Mouse (Mus musculus): ENCODE measurements around the gene Gm10142.
"Not testable (repeated sequence)": the region's sequence is repeated elsewhere in the genome, so short reads cannot be mapped to it uniquely, and the experiment has no call there.

The Gm10142 gene

GRCm38 (mm10) chr10:77741924-77742688, 26.5 kb downstream of the Gm10142 start, which contains the start of gene Gm18596:
Gm18596 (minus strand) TSS chr10:77742638.
- not testable (repeated sequence) for DNase-seq

- not testable (repeated sequence) for DNase-seq
These were observed 35.1 kb downstream of the Gm10142 start for GRCm38 (mm10) chr10:77750686-77751085.

- DNase-seq: not testable (repeated sequence)
These were observed 35.6 kb downstream of the Gm10142 start, which contains the start of gene Gm9736 for GRCm38 (mm10) chr10:77751254-77751653. Gm9736 (minus strand) TSS chr10:77751354.

GRCm38 (mm10) chr10:77752312-77752711, 36.7 kb downstream of the Gm10142 start:
- not testable (repeated sequence) for DNase-seq

- DNase-seq: no peak
These were observed 37.8 kb downstream of the Gm10142 start for GRCm38 (mm10) chr10:77753448-77753847.

GRCm38 (mm10) chr10:77759582-77759981, 44.0 kb downstream of the Gm10142 start, which contains the start of gene Gm3233:
Gm3233 (minus strand) TSS chr10:77759682.
- not testable (repeated sequence) for DNase-seq

Data from lung, postnatal 10 days (tissue).